Mouse (Mus musculus): Measurements from ENCODE around the gene Zfp383. TPM values are rescaled to one million over a fixed set of nuclear protein-coding genes. Genes with fewer than 3 reads are reported as not detected.
"Not testable (repeated sequence)": the region's sequence is repeated elsewhere in the genome, so short reads cannot be mapped to it uniquely, and the experiment has no call there.

Gene Zfp383
- polyA plus RNA-seq, 1 experiment from 2014 or later, result 4.9 TPM

DNA sequence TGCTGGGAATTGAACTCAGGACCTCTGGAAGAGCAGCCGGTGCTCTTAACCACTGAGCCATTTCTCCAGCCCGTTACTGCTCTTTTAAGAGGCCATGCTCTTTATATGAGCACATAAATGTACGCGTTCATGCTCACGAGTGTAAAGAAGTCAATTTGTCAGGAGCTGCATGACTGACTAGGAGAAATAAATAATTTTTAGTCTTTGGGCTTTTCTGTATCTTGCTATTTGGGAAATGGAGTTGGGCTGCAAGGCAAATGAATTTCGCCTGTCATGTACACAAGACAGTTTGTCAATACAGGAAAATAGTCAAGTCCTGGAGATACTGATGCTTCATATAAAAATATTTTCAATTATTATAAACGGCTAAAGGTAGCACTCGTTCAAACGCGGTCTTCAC, 45.1 kb downstream of the Zfp383 start:
- 54% methylated on average over 10 of the region's 10 CpGs for WGBS
- Histone ChIP-seq H3K27me3 (ENCODE audit: insufficient read depth, poor library complexity, severe bottlenecking) (no peaks in the 10 kb centered on the region), H3K4me3 (peak overlapping the region; percentile 59), H3K4me1 (replicated peaks) (peaks cover 13% of the 10 kb centered on the region), H3K27ac (peak overlapping the region; percentile 95), H3K9me3 (no peaks in the 10 kb centered on the region), H3K36me3 (peaks cover 32% of the 10 kb centered on the region)
- DNase-seq (ENCODE audit: low spot score), result no peak

DNA sequence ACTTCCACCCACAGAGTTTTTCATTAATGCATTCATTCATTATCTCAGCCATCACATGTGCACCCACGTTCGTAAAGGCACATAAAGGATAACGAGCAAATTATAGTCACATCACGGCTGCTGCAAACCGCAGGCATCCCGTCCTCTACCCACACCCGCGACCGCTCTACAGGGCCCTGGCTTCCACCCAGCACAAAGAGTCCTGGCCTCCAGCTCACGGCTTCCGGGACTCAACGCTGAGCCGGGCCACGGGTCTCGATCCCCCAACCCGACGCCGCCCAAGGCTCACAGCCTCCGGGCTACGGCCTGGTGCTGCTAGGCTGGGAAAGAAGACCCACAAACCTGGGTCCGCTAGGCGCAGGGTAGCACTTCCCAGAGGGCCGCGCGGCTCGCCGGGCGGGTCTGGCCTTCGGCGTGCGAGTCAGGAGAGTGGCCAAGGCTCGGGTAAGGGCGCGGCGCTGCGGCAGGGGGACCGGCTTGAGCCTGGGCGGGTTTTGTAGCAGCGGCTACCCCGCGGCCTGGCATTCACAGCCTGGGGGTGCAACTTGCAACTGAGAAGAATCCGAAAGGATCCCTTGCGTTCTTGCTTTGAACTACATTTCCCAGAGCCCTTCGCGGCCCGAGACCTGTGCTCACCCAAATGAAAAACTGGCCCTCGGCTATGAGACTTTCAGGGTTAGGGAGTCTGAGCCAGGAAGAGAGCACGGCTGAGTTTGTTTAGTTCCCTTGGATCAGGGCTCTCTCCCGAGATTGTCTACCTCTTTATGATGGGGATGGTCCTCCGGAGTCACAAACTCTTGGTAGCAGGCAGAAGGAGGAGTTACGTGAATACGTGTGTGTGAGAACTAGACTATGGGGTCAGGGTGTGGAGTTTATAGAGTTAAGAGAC, 45.7 kb downstream of the Zfp383 start, which contains the start of gene Zfp74:
Zfp74 (minus strand) TSS at position 577 of the 889 bp plus-strand sequence.
- peak within 1 kb of the TSS; percentile 95 for H3K27ac ChIP-seq
- H3K36me3 ChIP-seq, result peaks cover 26% of the 10 kb centered on the region
- peaks cover 13% of the 10 kb centered on the region for H3K4me1 ChIP-seq (replicated peaks)
- WGBS, result 2% methylated on average over 52 of the region's 52 CpGs
- peak; percentile 88 for DNase-seq (ENCODE audit: low spot score)
- no peaks in the 10 kb centered on the region for H3K9me3 ChIP-seq
- no peaks in the 10 kb centered on the region for H3K27me3 ChIP-seq (ENCODE audit: insufficient read depth, poor library complexity, severe bottlenecking)
- H3K4me3 ChIP-seq, result peak within 1 kb of the TSS; percentile 59

GRCm38 (mm10) chr7:29954731-29955130, 46.7 kb downstream of the Zfp383 start:
- Histone ChIP-seq H3K27me3 (ENCODE audit: insufficient read depth, poor library complexity, severe bottlenecking) (no peaks in the 10 kb centered on the region), H3K4me1 (replicated peaks) (peaks cover 13% of the 10 kb centered on the region), H3K36me3 (peaks cover 17% of the 10 kb centered on the region), H3K4me3 (peak overlapping the region; percentile 59), H3K27ac (0 out of 2 replicates have a peak overlapping the region, but pooled peaks have one; percentile 95), H3K9me3 (no peaks in the 10 kb centered on the region)
- 22% methylated on average over 4 of the region's 4 CpGs for WGBS
- DNase-seq (ENCODE audit: low spot score), result peak; percentile 50

DNA sequence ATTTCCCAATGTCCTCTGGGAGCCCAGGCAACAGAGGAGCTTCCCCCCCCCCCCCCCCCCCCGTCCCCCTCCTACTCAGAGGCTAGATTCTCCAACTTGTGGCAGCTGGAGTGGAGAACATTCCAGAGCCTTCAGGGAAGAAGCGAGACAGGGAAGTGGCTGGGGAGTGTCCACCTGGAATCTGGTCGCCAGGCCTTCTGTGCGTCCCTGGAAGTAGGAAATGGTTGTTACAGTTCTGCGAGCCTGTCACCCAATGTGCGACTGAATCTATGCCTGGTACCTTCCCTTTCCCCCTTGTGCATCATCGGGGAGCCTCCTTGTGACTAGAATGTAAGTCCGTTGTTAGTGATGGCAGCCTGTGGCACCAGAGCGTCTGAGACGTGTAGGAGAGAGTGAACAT, 48.2 kb downstream of the Zfp383 start:
- 61% methylated on average over 10 of the region's 10 CpGs for WGBS
- Histone ChIP-seq H3K27ac (no peak overlapping the region), H3K9me3 (no peaks in the 10 kb centered on the region), H3K36me3 (peaks cover 2% of the 10 kb centered on the region), H3K4me1 (replicated peaks) (peaks cover 13% of the 10 kb centered on the region), H3K4me3 (no peak overlapping the region), H3K27me3 (ENCODE audit: insufficient read depth, poor library complexity, severe bottlenecking) (no peaks in the 10 kb centered on the region)
- DNase-seq (ENCODE audit: low spot score), result no peak

- Histone ChIP-seq H3K4me3 (no peak overlapping the region), H3K36me3 (no peaks in the 10 kb centered on the region), H3K27me3 (ENCODE audit: insufficient read depth, poor library complexity, severe bottlenecking) (no peaks in the 10 kb centered on the region), H3K27ac (no peak overlapping the region), H3K9me3 (no peaks in the 10 kb centered on the region), H3K4me1 (replicated peaks) (peaks cover 6% of the 10 kb centered on the region; the same call in 1 of the 2 replicates)
- DNase-seq (ENCODE audit: low spot score), result no peak
- 88% methylated on average over 11 of the region's 11 CpGs for WGBS
Measured at GRCm38 (mm10) chr7:29958125-29958724, 50.2 kb downstream of the Zfp383 start.

DNA sequence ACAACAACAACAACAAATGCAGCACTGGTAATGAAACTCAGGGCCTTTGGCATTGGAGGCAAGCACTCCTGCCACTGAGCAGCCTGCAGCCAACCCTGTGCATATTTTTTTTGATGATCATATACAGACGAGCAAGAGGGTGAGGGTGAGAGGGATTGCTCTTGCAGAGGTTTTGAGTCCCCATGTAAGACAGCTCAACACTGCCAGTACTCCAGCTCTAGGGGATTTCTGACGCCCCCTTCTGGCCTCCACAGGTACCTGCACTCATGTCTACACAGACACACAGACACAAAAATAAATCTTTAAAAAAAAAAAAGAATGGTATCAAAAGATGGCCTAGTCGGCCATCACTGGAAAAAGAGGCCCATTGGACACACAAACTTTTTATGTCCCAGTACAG, 51.0 kb downstream of the Zfp383 start:
- H3K27ac ChIP-seq, result no peak overlapping the region
- H3K4me3 ChIP-seq, result no peak overlapping the region
- H3K27me3 ChIP-seq (ENCODE audit: insufficient read depth, poor library complexity, severe bottlenecking), result no peaks in the 10 kb centered on the region
- DNase-seq (ENCODE audit: low spot score), result no peak
- peaks cover 5% of the 10 kb centered on the region; the same call in 1 of the 2 replicates for H3K4me1 ChIP-seq (replicated peaks)
- H3K36me3 ChIP-seq, result no peaks in the 10 kb centered on the region
- 63% methylated on average over 3 of the region's 3 CpGs for WGBS
- H3K9me3 ChIP-seq, result no peaks in the 10 kb centered on the region

DNA sequence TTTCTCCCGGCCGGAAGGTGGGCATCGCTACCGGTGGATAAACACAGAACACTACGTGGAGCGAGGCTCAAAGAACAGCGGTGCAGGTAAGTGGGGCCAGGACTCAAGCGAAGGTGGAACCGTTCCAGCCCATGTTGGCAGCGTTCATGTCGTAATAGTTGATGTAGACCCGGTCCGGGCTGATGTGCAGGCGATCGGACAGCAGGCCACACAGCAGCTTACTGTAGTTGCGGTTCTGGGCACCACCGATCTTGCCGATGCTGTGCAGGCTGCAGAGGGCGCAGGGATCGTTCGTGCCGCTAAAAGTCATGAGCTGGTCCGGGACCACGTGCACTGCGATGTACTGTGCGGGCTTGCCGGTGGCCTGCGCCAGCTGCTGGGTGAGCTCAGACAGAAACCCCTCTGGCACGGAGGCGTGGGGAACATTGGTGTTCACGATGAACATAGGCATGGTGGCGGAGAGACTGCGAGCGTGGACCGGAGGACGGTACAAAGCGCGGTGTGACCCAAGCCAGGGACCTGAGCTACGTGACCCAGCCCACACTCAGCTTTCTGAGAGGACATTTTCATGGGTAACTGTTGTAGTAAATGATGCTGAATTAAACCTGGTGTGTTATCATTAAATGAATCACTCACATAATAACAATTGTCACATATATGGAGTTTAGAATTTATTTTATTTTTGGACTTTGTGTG, 57.2 kb downstream of the Zfp383 start:
- WGBS, result 51% methylated on average over 39 of the region's 39 CpGs
- H3K27me3 ChIP-seq (ENCODE audit: insufficient read depth, poor library complexity, severe bottlenecking); H3K4me1 ChIP-seq (replicated peaks); DNase-seq (ENCODE audit: low spot score); H3K9me3 ChIP-seq; H3K36me3 ChIP-seq; H3K27ac ChIP-seq; H3K4me3 ChIP-seq: not testable (repeated sequence)

Other genes with a start within 250 kb of the Zfp383 start
- gene Catsperg2, start 181.2 kb upstream of the Zfp383 start, polyA plus RNA-seq (2016; fragmentation: Nextera tagmentation; extraction: Ambion mirVana), result 0.08 TPM in 1 of 2 replicates, not detected in the other
- 10.8 and 10.9 TPM in 2 replicates for gene Zfp84, start 139.7 kb upstream of the Zfp383 start, polyA plus RNA-seq (2016; fragmentation: Nextera tagmentation; extraction: Ambion mirVana)
- gene Zfp30, start 124.2 kb upstream of the Zfp383 start, polyA plus RNA-seq (2016; fragmentation: Nextera tagmentation; extraction: Ambion mirVana), result 5.8 and 6.4 TPM in 2 replicates
- 14.3 and 17.3 TPM in 2 replicates for gene Zfp790, start 92.1 kb upstream of the Zfp383 start, polyA plus RNA-seq (2016; fragmentation: Nextera tagmentation; extraction: Ambion mirVana)
- gene Zfp940, start 54.6 kb upstream of the Zfp383 start, polyA plus RNA-seq (2016; fragmentation: Nextera tagmentation; extraction: Ambion mirVana), result 8.7 and 10.3 TPM in 2 replicates
- gene Zfp420, start 48.2 kb upstream of the Zfp383 start, polyA plus RNA-seq (2016; fragmentation: Nextera tagmentation; extraction: Ambion mirVana), result 8.0 and 8.8 TPM in 2 replicates
- gene Zfp27, start 1.7 kb upstream of the Zfp383 start, polyA plus RNA-seq (2016; fragmentation: Nextera tagmentation; extraction: Ambion mirVana), result 8.5 and 12.2 TPM in 2 replicates
- gene Zfp74, start 45.9 kb downstream of the Zfp383 start, polyA plus RNA-seq (2016; fragmentation: Nextera tagmentation; extraction: Ambion mirVana), result 10.1 and 12.1 TPM in 2 replicates
- gene Zfp568, start 75.7 kb downstream of the Zfp383 start, polyA plus RNA-seq (2016; fragmentation: Nextera tagmentation; extraction: Ambion mirVana), result 18.0 and 27.0 TPM in 2 replicates
- 3.9 and 5.0 TPM in 2 replicates for gene Zfp14, start 143.2 kb downstream of the Zfp383 start, polyA plus RNA-seq (2016; fragmentation: Nextera tagmentation; extraction: Ambion mirVana)
- 6.9 and 8.2 TPM in 2 replicates for gene Zfp82, start 164.7 kb downstream of the Zfp383 start, polyA plus RNA-seq (2016; fragmentation: Nextera tagmentation; extraction: Ambion mirVana)
- 1.6 and 1.9 TPM in 2 replicates for gene Gm26920, start 182.2 kb downstream of the Zfp383 start, polyA plus RNA-seq (2016; fragmentation: Nextera tagmentation; extraction: Ambion mirVana)
- gene Zfp566, start 182.3 kb downstream of the Zfp383 start, polyA plus RNA-seq (2016; fragmentation: Nextera tagmentation; extraction: Ambion mirVana), result 14.5 and 14.9 TPM in 2 replicates
- gene Zfp260, start 186.6 kb downstream of the Zfp383 start, polyA plus RNA-seq (2016; fragmentation: Nextera tagmentation; extraction: Ambion mirVana), result 93.1 and 122 TPM in 2 replicates
- gene Zfp382, start 213.7 kb downstream of the Zfp383 start, polyA plus RNA-seq (2016; fragmentation: Nextera tagmentation; extraction: Ambion mirVana), result 9.8 and 11.2 TPM in 2 replicates

All from hindbrain, embryonic 10.5 days (tissue).